Mouse (Mus musculus) layer of hippocampus, postnatal 36 days (tissue): Measurements from ENCODE around the gene Zfp423. TPM values are rescaled to one million over a fixed set of nuclear protein-coding genes. Genes with fewer than 3 reads are reported as not detected.
A peak's percentile ranks its signal among the peaks of the same experiment; 100 is the strongest.

ENCODE experiments used
- DNase-seq, 2 experiments: peaks; one replicate each; pipeline ENCODE4 v3.0.0; 2022
- total RNA-seq, 2 experiments: library from RNA; stranded (reverse); gene quantifications; 2 replicates each; pipeline ENCODE4 v1.2.3; 2021

Gene Zfp423
- total RNA-seq, 2 experiments from 2014 or later, result 32.0 to 32.5 TPM

GRCm38 (mm10) chr8:87802571-87802970 lies 156.8 kb downstream of the Zfp423 start:
- DNase-seq, result no peak

- DNase-seq, result peak; percentile 64 to 70
Measured at GRCm38 (mm10) chr8:87800121-87800520, 159.3 kb downstream of the Zfp423 start.

GRCm38 (mm10) chr8:87796234-87796633 lies 163.2 kb downstream of the Zfp423 start:
- DNase-seq, result peak in 1 of 2 experiments; percentile 12

- no peak for DNase-seq
Measured at GRCm38 (mm10) chr8:87794639-87795038, 164.8 kb downstream of the Zfp423 start.

GRCm38 (mm10) chr8:87791103-87791502 lies 168.3 kb downstream of the Zfp423 start:
- DNase-seq, result no peak

GRCm38 (mm10) chr8:87784641-87785439 lies 174.6 kb downstream of the Zfp423 start:
- no peak for DNase-seq

- no peak for DNase-seq
Measured at GRCm38 (mm10) chr8:87784227-87784626, 175.2 kb downstream of the Zfp423 start.

- no peak for DNase-seq
Measured at GRCm38 (mm10) chr8:87783198-87783597, 176.2 kb downstream of the Zfp423 start.

GRCm38 (mm10) chr8:87777586-87777985 lies 181.8 kb downstream of the Zfp423 start:
- DNase-seq, result no peak

- DNase-seq, result no peak
Measured at GRCm38 (mm10) chr8:87775889-87776288, 183.5 kb downstream of the Zfp423 start.

- DNase-seq, result no peak
Measured at GRCm38 (mm10) chr8:87774966-87775365, 184.4 kb downstream of the Zfp423 start.

- no peak for DNase-seq
Measured at GRCm38 (mm10) chr8:87772894-87773502, 186.4 kb downstream of the Zfp423 start.

- no peak for DNase-seq
Measured at GRCm38 (mm10) chr8:87767882-87768281, 191.5 kb downstream of the Zfp423 start.

- no peak for DNase-seq
Measured at GRCm38 (mm10) chr8:87765276-87765675, 194.1 kb downstream of the Zfp423 start.

GRCm38 (mm10) chr8:87758750-87759149 lies 200.6 kb downstream of the Zfp423 start:
- DNase-seq, result no peak

GRCm38 (mm10) chr8:87754853-87755252 lies 204.5 kb downstream of the Zfp423 start:
- DNase-seq, result no peak

GRCm38 (mm10) chr8:87753636-87754035 lies 205.8 kb downstream of the Zfp423 start:
- no peak for DNase-seq

- no peak for DNase-seq
Measured at GRCm38 (mm10) chr8:87753148-87753547, 206.2 kb downstream of the Zfp423 start.

- no peak for DNase-seq
Measured at GRCm38 (mm10) chr8:87752710-87753109, 206.7 kb downstream of the Zfp423 start.

- DNase-seq, result no peak
Measured at GRCm38 (mm10) chr8:87747582-87747981, 211.8 kb downstream of the Zfp423 start.

- no peak for DNase-seq
Measured at GRCm38 (mm10) chr8:87747142-87747541, 212.3 kb downstream of the Zfp423 start.

- peak in 1 of 2 experiments; percentile 27 for DNase-seq
Measured at GRCm38 (mm10) chr8:87746072-87746471, 213.3 kb downstream of the Zfp423 start.

- no peak for DNase-seq
Measured at GRCm38 (mm10) chr8:87745125-87745698, 214.2 kb downstream of the Zfp423 start.

GRCm38 (mm10) chr8:87744556-87744955 lies 214.8 kb downstream of the Zfp423 start:
- DNase-seq, result no peak
